Mouse (Mus musculus) adrenal gland, postnatal 25 days (tissue): ENCODE measurements around the gene Tcf3. TPM values are rescaled to one million over a fixed set of nuclear protein-coding genes. Genes with fewer than 3 reads are reported as not detected.
A peak's percentile ranks its signal among the peaks of the same experiment; 100 is the strongest.

Experiments used
- DNase-seq: peaks from one replicate; pipeline ENCODE4 v3.0.0; 2021; ENCODE audit warnings: mixed read lengths
- long read RNA-seq: library from polyadenylated mRNA; stranded (forward); transcript quantifications from one replicate; pipeline ENCODE4 v2.0.0, GENCODE M21; 2021
- total RNA-seq: library from RNA; stranded (reverse); gene quantifications from 2 replicates; pipeline ENCODE4 v1.2.3, GENCODE M21; 2021

Gene Tcf3
- total RNA-seq: 63.1 and 84.1 TPM in 2 replicates
- long read RNA-seq, transcript Tcf3-202 (19 exons, 2,829 nt): major isoform, 14 of 99 reads
- long read RNA-seq, transcript Tcf3-209 (19 exons, 2,950 nt): minor isoform, 6 of 99 reads
- long read RNA-seq, transcript Tcf3-208 (19 exons, 2,946 nt): minor isoform, 7 of 99 reads
- long read RNA-seq, partial matches to known transcripts: 30 of 99 reads
- long read RNA-seq, other reads (novel, unspliced or antisense): 33 of 99 reads

DNA sequence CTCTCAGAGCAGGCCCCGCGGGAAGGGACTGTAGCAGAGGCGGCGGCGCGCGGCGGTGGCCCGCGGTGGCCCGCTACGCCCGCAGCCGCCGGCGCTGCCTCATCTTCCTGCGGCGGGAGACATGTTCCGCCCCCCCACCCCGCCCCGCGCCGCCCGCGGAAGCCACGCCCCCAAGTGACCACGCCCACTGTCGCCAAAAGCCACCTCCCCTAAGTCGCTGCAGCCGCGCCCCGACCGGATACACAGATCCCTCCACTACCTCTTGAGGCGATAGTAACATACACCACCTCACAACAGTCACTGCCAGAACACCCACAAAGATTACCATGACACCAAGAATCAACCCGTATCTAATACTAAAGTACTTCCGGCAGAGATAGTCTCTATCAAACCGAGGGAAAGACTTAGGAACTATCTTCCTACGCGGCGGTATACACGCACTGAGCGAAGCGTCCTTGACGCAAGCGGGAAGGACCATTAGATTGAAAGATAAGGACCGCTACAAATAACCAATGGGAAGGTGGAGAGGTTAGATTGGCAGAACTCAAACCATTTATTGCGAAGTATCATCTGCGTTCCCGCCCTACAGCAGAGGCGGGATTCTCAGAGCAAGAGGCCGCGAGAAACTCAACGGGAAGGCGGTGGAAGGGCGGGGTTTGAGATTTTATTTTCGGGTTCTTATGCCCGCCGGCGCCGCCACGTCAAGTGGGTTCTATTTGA lies at the start of gene Tcf3:
Gene Tcf3 (minus strand): TSS at position 135 of the 720 bp plus-strand sequence.
- peak; percentile 97 for DNase-seq

- no peak for DNase-seq
Observed at GRCm38 (mm10) chr10:80481002-80481401, 47.6 kb upstream of the Tcf3 start.

DNA sequence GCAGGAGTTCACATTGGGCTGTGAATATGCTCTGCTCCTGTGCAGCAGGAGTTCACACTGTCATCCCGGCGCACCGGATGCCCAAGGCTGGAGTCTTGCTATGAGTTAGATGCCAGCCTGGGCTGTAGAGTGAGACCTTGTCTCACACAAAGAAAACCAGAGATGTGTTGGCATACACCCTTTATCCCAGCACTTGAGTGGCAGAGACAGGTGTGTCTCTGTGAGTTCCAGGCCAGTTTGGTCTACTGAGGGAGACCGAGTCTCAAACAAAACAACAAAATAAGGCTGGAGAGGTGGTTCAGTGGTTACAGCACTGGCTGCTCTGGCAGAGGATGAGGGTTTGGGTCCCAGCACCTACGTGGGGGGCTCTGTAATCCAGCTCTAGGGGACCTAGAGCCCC lies 45.1 kb upstream of the Tcf3 start:
- DNase-seq: no peak

DNA sequence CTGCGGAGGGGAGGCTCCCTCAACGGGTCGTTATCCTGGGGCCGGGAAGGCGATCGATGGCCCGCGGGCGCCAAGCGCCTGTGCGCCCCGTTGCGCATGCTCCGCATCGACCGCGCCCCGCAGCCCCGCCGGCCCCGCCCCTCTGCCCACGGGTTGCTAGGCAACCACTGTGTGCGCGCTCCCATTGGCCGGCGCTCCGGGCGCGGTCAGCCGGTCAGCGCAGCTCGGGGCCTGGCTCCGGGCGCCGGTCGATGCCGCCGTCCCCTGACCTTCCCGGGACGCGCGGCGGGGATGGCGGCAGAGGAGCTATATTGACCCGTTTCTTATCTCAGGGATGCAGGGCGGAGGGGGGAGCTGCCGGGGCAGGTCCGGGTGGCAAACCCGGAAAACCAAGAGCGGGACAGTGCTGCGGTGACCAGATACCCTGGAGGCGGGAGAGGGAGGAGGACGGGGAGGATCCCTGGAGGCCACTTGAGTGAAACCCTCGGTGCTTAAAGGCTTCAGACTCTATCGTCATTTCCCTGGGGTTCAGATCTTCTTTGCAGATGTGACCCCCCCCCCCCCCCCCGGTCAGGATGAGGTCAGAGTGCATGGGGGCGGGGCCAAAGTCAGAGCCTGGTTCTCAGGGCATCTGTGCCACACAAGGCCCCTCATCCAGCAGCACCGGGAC lies 42.0 kb upstream of the Tcf3 start:
- DNase-seq: peak; percentile 92

DNA sequence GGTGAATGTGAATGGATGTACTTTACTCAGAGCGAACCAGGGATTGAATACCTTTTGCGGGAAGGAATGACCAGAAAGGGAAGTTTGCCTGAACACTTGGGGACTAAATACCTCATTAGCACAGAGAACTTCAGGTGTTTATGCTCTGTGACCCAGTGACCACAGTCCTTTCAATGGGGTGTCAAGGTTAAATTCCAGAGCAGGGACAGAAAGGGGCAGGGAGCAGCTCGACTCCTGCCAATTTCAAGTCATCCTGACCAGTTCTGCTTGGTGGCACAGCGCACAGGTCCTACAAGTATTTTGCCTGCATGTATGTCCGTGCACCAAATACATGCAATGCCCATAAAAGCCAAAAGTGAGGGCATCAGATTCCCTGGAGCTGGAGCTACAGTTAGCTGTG lies 31.6 kb upstream of the Tcf3 start:
- no peak for DNase-seq

- no peak for DNase-seq
Observed at GRCm38 (mm10) chr10:80464381-80465035, 31.1 kb upstream of the Tcf3 start.

- DNase-seq: no peak
Observed at GRCm38 (mm10) chr10:80461346-80461745, 27.9 kb upstream of the Tcf3 start.

DNA sequence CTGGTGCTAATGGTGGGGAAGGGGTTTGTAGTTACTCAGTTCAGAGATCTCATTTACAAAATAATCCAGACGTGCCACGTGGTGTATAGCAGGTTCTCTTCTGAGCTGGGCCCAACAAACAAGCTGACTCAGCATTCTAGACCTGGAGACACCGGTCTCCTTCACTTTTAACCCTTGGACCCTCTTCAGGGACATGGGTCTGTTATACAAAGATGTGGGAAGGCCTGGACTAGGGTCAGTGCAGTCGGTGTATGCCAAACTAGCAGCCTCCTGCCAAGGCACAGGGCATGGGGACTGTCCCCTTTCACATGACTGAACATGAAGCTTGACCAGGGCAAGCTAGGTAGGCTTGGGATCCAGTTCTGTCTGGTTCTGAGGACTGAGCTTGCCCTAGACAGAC lies 26.9 kb upstream of the Tcf3 start:
- no peak for DNase-seq

DNA sequence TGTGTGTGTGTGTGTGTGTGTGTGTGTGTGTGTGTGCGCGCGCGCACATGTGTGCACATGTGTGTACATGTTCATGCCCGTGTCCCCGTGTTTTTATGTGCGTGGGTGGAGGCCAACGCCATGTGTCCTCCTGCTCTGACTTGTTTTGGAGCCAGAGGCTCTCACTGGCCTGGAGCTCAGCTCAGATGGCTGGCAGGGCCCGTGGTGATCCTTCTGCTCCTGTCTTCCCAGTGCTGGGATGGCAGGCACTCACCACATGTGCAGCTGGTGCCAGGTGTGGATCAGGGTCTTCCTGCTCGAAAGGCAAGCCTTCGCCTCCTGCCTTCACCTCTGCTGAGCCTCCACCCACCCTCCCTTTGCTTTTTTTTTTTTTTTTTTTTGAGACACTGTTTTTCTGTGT lies 26.2 kb upstream of the Tcf3 start:
- DNase-seq: no peak

DNA sequence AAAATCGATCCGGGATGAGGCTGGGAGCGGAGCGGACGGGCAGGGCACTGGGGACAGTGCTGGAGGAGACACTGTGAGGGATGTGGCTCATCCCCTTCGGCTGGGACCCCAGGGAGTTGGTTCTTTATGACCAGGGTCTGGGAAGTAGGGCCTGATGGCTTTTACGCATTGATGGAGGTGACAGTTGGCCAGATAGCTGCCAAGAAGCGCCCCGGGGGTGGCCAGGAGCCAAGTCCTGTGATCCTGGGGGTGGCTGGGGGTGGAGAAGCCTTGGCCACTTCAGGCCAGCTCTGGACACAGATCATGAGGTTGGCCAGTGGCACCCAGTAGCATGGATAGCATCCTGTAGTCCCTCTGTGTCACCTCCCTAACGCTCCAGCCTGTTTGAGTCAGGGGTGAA lies 25.8 kb upstream of the Tcf3 start:
- DNase-seq: no peak

DNA sequence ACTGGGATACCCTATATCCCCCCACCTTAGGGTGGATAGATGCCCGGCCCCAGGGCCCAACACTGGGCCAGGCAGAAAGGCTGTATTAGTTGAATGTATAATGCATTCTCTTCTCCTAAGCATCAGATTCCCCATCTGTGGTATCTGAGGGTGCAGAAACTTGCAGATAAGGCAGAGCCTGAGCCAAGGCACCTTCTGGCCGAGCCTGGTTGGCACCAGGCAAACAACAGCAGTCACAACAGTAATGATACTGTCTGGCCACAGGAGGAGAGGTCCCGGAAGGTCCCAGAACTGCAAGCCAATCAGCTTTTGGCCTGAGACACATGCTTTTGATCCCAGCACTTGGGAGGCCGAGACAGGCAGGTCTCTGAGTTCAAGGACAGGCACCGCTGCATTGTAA lies 22.2 kb upstream of the Tcf3 start:
- no peak for DNase-seq

- DNase-seq: no peak
Observed at GRCm38 (mm10) chr10:80454781-80455180, 21.3 kb upstream of the Tcf3 start.

DNA sequence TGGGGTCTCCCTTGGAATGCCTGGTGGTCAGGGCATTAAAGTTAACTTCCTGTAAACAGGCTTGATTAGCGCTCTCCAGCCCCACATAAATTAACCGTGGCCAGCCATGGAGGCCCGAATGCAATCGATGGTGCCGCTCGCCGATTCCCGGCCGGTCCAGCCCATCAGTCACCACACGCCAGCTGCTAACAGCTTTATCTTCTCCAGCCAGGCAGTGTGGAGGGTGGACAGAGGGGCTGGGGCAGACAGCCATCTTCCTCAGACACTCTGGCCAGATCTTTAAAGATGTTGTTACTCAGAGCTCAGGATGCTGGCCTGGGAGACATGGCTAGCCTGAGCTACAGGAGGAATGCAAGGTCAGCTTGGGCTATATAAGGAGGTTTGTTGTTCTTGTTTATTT lies 20.2 kb upstream of the Tcf3 start:
- DNase-seq: no peak

DNA sequence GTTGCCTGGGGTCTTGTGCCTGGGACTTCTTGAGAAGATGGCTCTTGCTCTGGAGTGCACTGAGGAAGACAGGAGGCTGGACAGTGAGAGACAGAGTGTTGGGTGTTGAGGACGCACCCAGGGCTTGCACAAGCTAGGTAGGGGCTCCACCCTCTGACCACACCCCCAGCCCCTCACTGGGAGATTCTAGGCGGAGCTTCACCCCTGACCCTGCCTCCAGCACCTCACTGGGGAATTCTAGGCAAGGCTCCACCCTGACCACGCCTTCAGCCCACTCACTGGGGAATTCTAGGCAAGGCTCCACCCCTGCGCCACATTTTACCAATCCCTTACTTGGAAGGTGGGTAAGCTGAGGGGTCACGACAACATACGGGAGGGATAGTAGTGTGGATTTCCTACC lies 17.2 kb upstream of the Tcf3 start:
- DNase-seq: no peak

- peak; percentile 79 for DNase-seq
Observed at GRCm38 (mm10) chr10:80445898-80446601, 12.6 kb upstream of the Tcf3 start.

DNA sequence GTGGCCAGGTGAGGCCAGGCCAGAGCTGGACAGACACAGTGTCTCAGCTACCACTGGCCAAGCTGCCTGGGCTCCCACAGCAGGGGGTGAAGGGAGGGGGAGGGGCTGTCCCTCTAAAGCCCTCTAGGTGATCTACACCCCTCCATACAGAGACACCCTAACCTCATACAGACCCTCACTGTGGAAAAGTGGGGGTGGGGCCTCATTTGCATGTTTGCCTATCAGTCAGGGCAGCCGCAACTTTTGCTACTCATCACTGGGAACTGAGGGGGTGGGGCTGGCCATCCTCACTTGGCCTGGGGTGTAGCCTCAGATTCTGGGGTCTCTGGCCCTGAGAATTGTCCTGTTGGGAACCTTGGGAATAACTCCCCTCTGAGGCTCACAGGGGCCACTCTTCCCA lies 11.6 kb upstream of the Tcf3 start:
- DNase-seq: no peak

DNA sequence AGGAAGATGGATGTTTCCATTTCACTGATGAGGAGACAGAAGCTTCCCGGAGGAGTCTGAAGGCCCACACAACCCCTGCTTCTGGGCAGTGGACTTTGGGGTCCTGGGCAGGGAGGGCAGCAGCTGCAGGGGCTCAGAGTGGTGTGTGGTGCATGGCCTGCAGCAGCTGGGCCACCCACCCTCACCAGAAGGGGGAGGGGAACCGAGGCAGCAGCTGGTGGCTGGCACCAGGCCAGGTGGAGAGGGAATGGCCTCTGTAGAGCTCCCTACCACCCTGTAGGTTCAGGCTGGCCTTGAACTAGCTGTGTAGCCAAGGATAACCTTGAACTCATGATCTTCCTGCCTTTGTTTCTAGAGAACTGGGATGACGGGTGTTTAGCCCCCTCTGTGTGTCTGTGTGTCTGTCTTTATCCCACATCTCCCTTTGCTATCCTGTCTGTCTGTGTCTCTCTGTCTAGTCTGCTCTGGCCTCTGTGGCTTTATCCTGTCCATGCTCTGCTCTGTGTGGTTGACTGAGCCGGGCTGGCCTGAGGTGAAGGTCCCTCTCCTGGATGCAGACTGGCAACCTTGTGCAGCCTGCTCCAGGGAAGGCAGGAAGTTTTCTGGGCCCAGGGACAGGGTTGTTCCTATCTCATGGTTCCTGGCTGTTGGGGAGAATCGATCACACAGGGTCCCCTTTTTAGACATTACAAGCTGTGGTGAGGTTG lies 11.0 kb upstream of the Tcf3 start:
- peak; percentile 49 for DNase-seq

GRCm38 (mm10) chr10:80443575-80444278 lies 10.3 kb upstream of the Tcf3 start:
- DNase-seq: no peak

DNA sequence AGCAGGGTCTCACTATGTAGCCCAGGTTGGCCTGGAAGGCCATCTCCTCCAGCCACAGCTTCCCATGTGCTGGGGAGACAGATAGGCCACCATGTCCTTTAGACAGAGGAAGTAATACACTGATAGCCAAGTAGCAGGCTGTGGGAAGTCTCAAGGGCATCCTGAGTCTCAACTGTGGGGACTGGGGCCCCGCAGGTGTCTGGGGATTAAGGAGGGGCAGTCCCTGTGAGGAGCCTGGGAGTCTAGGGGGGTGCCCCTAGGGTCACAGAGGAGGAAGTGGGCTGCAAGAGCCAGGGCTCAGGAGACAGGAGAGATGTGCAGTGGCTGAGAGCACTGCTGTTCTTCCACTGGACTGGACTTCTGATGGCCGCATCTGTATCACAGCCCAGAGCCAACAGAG lies 9.5 kb upstream of the Tcf3 start:
- no peak for DNase-seq

- DNase-seq: no peak
Observed at GRCm38 (mm10) chr10:80441598-80441997, 8.2 kb upstream of the Tcf3 start.

DNA sequence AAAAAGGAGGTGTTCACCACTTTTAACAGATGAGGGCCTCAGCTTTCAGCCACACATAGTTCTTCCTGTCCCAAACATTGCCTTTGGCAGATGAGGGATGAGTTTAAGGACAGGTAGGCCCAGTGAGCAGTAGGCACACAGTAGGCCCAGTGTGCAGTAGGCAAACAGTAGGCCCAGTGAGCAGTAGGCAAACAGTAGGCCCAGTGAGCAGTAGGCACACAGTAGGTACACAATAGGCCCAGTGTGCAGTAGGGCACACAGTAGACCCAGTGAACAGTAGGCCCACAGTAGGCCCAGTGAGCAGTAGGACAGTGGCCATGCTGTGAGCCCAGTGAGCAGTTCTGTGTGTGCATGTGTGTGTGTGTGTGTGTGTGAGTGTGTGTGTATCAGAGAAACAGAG lies 6.6 kb upstream of the Tcf3 start:
- DNase-seq: no peak
